Mouse (Mus musculus) layer of hippocampus, adult 2 months (tissue): ENCODE measurements at regions not wholly inside any gene's neighbourhood (a gene's known extent, or its start where the extent isn't known, plus 50 kb on each side); places are given as distances from the start of the nearest gene placed in this dataset.

Experiments used
- DNase-seq, 2 experiments: peaks; one replicate each; pipeline ENCODE4 v3.0.0; 2022; ENCODE audit warnings: low spot score in 2 of 2
- H3K27ac ChIP-seq: fragments of 200-600 bp; 2 replicates; pipeline ENCODE4 v1.8.1; 2022
- H3K4me3 ChIP-seq: fragments of 200-600 bp; 2 replicates; pipeline ENCODE4 v1.8.1; 2022; ENCODE audit warnings: mild to moderate bottlenecking
- CTCF ChIP-seq: fragments of 200-600 bp; conservative IDR thresholded peaks from 2 replicates; pipeline ENCODE4 v1.8.1; 2022; ENCODE audit warnings: antibody characterized with exemption, mild to moderate bottlenecking, moderate library complexity

DNA sequence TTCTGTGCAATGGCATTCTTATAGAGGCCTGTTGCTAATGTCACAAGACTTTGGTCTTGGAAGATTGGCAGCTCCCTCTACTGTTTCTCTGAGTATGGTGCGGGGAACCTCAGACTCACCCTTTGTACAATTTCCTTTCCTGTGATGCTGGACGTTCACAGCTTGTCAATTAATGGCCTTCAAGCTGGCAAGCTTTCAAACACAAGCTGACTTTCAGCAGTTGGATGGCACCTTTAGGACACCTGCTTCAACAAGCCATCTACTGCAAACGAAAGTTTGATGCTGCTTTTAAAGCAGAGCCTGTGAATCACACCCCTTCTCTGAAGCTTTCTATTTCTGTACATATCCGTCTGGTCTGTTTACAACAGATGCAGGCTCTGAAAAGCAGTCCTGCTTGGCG lies 841.0 kb upstream of the Ptprd start:
- Histone ChIP-seq H3K4me3 (no peak overlapping the region), H3K27ac (peak overlapping the region; percentile 24; the same call in 1 of the 2 replicates)
- DNase-seq: peak; percentile 11 to 23
- TF ChIP-seq CTCF: peak; percentile 74
